Mouse (Mus musculus): ENCODE data around the gene Cbx2.

DNA sequence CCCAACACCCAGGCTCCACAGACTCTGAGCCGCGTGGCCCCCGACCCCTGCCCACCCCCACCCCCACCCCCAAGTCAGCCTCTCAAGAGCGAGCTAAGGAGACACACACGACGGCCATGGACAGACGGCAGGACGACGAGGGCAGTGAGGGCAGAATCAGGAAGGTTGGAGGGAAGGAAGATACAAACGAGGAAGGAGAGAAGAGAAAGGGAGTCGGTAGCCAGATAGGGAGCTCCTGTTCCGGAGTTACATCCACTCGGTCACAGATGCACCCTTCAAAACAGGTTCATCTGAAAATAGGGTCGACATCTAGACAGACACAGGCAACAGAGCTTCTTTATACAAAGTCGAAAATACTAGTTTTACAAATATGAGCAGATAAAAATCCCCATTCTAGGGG lies 13.7 kb downstream of the Cbx2 start:
- no peak for TF ChIP-seq CTCF (IDR thresholded peaks at IDR 0.05 in 2 of 3, conservative IDR thresholded peaks at IDR 0.05 in 1 of 3; ENCODE audit: control insufficient read depth in 1 of 3, insufficient read depth in 1 of 3, low read depth in 2 of 3, low read length in 3 of 3, poor library complexity in 1 of 3, severe bottlenecking in 1 of 3)
- TF ChIP-seq POLR2A (IDR thresholded peaks at IDR 0.05; ENCODE audit: control insufficient read depth in 1 of 2, insufficient read depth in 1 of 2, low read depth in 1 of 2, low read length in 2 of 2, poor library complexity in 1 of 2) = no peak
- TF ChIP-seq RAD21 (IDR thresholded peaks at IDR 0.05; ENCODE audit: low read depth, low read length) = no peak
- no peak for TF ChIP-seq EP300 (IDR thresholded peaks at IDR 0.05; ENCODE audit: low read depth in 1 of 2, low read length in 2 of 2)
- TF ChIP-seq MAX (IDR thresholded peaks at IDR 0.05; ENCODE audit: low read length) = no peak
- no peak for TF ChIP-seq POLR2AphosphoS2 (IDR thresholded peaks at IDR 0.05; ENCODE audit: low read length)
- no peak for TF ChIP-seq NRF1 (IDR thresholded peaks at IDR 0.05; ENCODE audit: insufficient read depth, low read depth, low read length, poor library complexity, severe bottlenecking)
- no peak for TF ChIP-seq ELF1 (IDR thresholded peaks at IDR 0.05; ENCODE audit: low read depth, low read length)
- no peak for TF ChIP-seq USF1 (IDR thresholded peaks at IDR 0.05; ENCODE audit: low read depth, low read length)
